Mouse (Mus musculus): Measurements from ENCODE around the gene B3glct. TPM values are rescaled to one million over a fixed set of nuclear protein-coding genes. Genes with fewer than 3 reads are reported as not detected.

Gene B3glct
- polyA plus RNA-seq, 1 experiment from 2014 or later: 14.9 TPM

GRCm38 (mm10) chr5:149680946-149681345, 2.9 kb downstream of the B3glct start:
- peaks cover 8% of the 10 kb centered on the region for H3K4me1 ChIP-seq
- 0 out of 2 replicates have a peak, but pooled peaks cover 7% of the 10 kb centered on the region for H3K27me3 ChIP-seq (ENCODE audit: insufficient read depth, poor library complexity, severe bottlenecking)
- H3K9me3 ChIP-seq: no peaks in the 10 kb centered on the region
- no peak for DNase-seq (ENCODE audit: low spot score)
- H3K4me3 ChIP-seq: no peak overlapping the region
- 81% methylated on average over 5 of the region's 5 CpGs for WGBS
- H3K27ac ChIP-seq: no peak overlapping the region
- no peaks in the 10 kb centered on the region for H3K36me3 ChIP-seq

GRCm38 (mm10) chr5:149689860-149690259, 11.8 kb downstream of the B3glct start:
- DNase-seq (ENCODE audit: low spot score): no peak
- Histone ChIP-seq H3K27ac (no peak overlapping the region), H3K27me3 (ENCODE audit: insufficient read depth, poor library complexity, severe bottlenecking) (no peaks in the 10 kb centered on the region), H3K9me3 (no peaks in the 10 kb centered on the region), H3K4me1 (peaks cover 11% of the 10 kb centered on the region; the same call in 1 of the 2 replicates), H3K36me3 (no peaks in the 10 kb centered on the region), H3K4me3 (no peak overlapping the region)
- WGBS: 64% methylated on average over 5 of the region's 5 CpGs

GRCm38 (mm10) chr5:149692548-149692947, 14.5 kb downstream of the B3glct start:
- H3K36me3 ChIP-seq: peaks cover 10% of the 10 kb centered on the region
- no peaks in the 10 kb centered on the region for H3K9me3 ChIP-seq
- 77% methylated on average over 11 of the region's 11 CpGs for WGBS
- H3K27ac ChIP-seq: no peak overlapping the region
- no peak overlapping the region for H3K4me3 ChIP-seq
- peaks cover 10% of the 10 kb centered on the region; the same call in 1 of the 2 replicates for H3K4me1 ChIP-seq
- no peak for DNase-seq (ENCODE audit: low spot score)
- H3K27me3 ChIP-seq (ENCODE audit: insufficient read depth, poor library complexity, severe bottlenecking): no peaks in the 10 kb centered on the region

GRCm38 (mm10) chr5:149693200-149693599, 15.2 kb downstream of the B3glct start:
- Histone ChIP-seq H3K4me1 (peaks cover 9% of the 10 kb centered on the region; the same call in 1 of the 2 replicates), H3K36me3 (peaks cover 13% of the 10 kb centered on the region), H3K4me3 (no peak overlapping the region), H3K27me3 (ENCODE audit: insufficient read depth, poor library complexity, severe bottlenecking) (no peaks in the 10 kb centered on the region), H3K27ac (no peak overlapping the region), H3K9me3 (no peaks in the 10 kb centered on the region)
- 71% methylated on average over 2 of the region's 2 CpGs for WGBS
- DNase-seq (ENCODE audit: low spot score): no peak

- WGBS: 81% methylated on average over 3 of the region's 3 CpGs
- peaks cover 13% of the 10 kb centered on the region for H3K36me3 ChIP-seq
Measured at GRCm38 (mm10) chr5:149693968-149694367, 15.9 kb downstream of the B3glct start.

GRCm38 (mm10) chr5:149695077-149695750, 17.2 kb downstream of the B3glct start:
- H3K9me3 ChIP-seq: no peaks in the 10 kb centered on the region
- H3K4me1 ChIP-seq: peaks cover 3% of the 10 kb centered on the region; the same call in 1 of the 2 replicates
- 79% methylated on average over 18 of the region's 18 CpGs for WGBS
- H3K27me3 ChIP-seq (ENCODE audit: insufficient read depth, poor library complexity, severe bottlenecking): no peaks in the 10 kb centered on the region
- peaks cover 13% of the 10 kb centered on the region for H3K36me3 ChIP-seq
- DNase-seq (ENCODE audit: low spot score): no peak
- H3K27ac ChIP-seq: no peak overlapping the region
- no peak overlapping the region for H3K4me3 ChIP-seq

More at GRCm38 (mm10) chr5:149693968-149694367, 15.9 kb downstream of the B3glct start:
- Histone ChIP-seq H3K4me3 (no peak overlapping the region), H3K9me3 (no peaks in the 10 kb centered on the region), H3K4me1 (peaks cover 9% of the 10 kb centered on the region; the same call in 1 of the 2 replicates), H3K27ac (no peak overlapping the region), H3K27me3 (ENCODE audit: insufficient read depth, poor library complexity, severe bottlenecking) (no peaks in the 10 kb centered on the region)
- DNase-seq (ENCODE audit: low spot score): no peak

- no peak overlapping the region for H3K27ac ChIP-seq
- no peak for DNase-seq (ENCODE audit: low spot score)
- H3K4me3 ChIP-seq: no peak overlapping the region
- no peaks in the 10 kb centered on the region for H3K27me3 ChIP-seq (ENCODE audit: insufficient read depth, poor library complexity, severe bottlenecking)
- peaks cover 20% of the 10 kb centered on the region for H3K36me3 ChIP-seq
- H3K9me3 ChIP-seq: no peaks in the 10 kb centered on the region; the same call in none of the 2 replicates
- H3K4me1 ChIP-seq: no peaks in the 10 kb centered on the region
Measured at GRCm38 (mm10) chr5:149702770-149703169, 24.7 kb downstream of the B3glct start.

GRCm38 (mm10) chr5:149711545-149711944, 33.5 kb downstream of the B3glct start:
- H3K27ac ChIP-seq: no peak overlapping the region

GRCm38 (mm10) chr5:149713170-149713774, 35.2 kb downstream of the B3glct start:
- no peak for DNase-seq (ENCODE audit: low spot score)
- peak overlapping the region; percentile 51 for H3K4me3 ChIP-seq
- WGBS: 37% methylated on average over 11 of the region's 11 CpGs

More at GRCm38 (mm10) chr5:149711545-149711944, 33.5 kb downstream of the B3glct start:
- Histone ChIP-seq H3K9me3 (no peaks in the 10 kb centered on the region; the same call in 1 of the 2 replicates), H3K4me3 (no peak overlapping the region), H3K4me1 (peaks cover 8% of the 10 kb centered on the region), H3K36me3 (peaks cover 16% of the 10 kb centered on the region; the same call in 1 of the 2 replicates), H3K27me3 (ENCODE audit: insufficient read depth, poor library complexity, severe bottlenecking) (no peaks in the 10 kb centered on the region)
- DNase-seq (ENCODE audit: low spot score): no peak
- WGBS: 88% methylated on average over 4 of the region's 4 CpGs

GRCm38 (mm10) chr5:149713834-149714233, 35.8 kb downstream of the B3glct start:
- peaks cover 8% of the 10 kb centered on the region for H3K4me1 ChIP-seq
- H3K27ac ChIP-seq: no peak overlapping the region
- 34% methylated on average over 16 of the region's 16 CpGs for WGBS
- peak overlapping the region; percentile 51 for H3K4me3 ChIP-seq
- H3K9me3 ChIP-seq: no peaks in the 10 kb centered on the region; the same call in 1 of the 2 replicates
- H3K27me3 ChIP-seq (ENCODE audit: insufficient read depth, poor library complexity, severe bottlenecking): no peaks in the 10 kb centered on the region
- peaks cover 7% of the 10 kb centered on the region; the same call in 1 of the 2 replicates for H3K36me3 ChIP-seq
- DNase-seq (ENCODE audit: low spot score): no peak

More at GRCm38 (mm10) chr5:149713170-149713774, 35.2 kb downstream of the B3glct start:
- no peaks in the 10 kb centered on the region for H3K27me3 ChIP-seq (ENCODE audit: insufficient read depth, poor library complexity, severe bottlenecking)
- peaks cover 8% of the 10 kb centered on the region for H3K4me1 ChIP-seq
- peaks cover 13% of the 10 kb centered on the region; the same call in 1 of the 2 replicates for H3K36me3 ChIP-seq
- H3K9me3 ChIP-seq: no peaks in the 10 kb centered on the region; the same call in 1 of the 2 replicates
- H3K27ac ChIP-seq: no peak overlapping the region

- Histone ChIP-seq H3K36me3 (0 out of 2 replicates have a peak, but pooled peaks cover 5% of the 10 kb centered on the region), H3K4me1 (peaks cover 8% of the 10 kb centered on the region), H3K27me3 (ENCODE audit: insufficient read depth, poor library complexity, severe bottlenecking) (no peaks in the 10 kb centered on the region), H3K27ac (no peak overlapping the region), H3K4me3 (no peak overlapping the region), H3K9me3 (no peaks in the 10 kb centered on the region)
- WGBS: 59% methylated on average over 15 of the region's 15 CpGs
- DNase-seq (ENCODE audit: low spot score): no peak
Measured at GRCm38 (mm10) chr5:149715571-149716328, 37.7 kb downstream of the B3glct start.

- DNase-seq (ENCODE audit: low spot score): no peak
- no peak overlapping the region for H3K27ac ChIP-seq
- WGBS: 78% methylated on average over 3 of the region's 3 CpGs
- H3K9me3 ChIP-seq: no peaks in the 10 kb centered on the region
- H3K4me1 ChIP-seq: peaks cover 8% of the 10 kb centered on the region
- 0 out of 2 replicates have a peak, but pooled peaks cover 5% of the 10 kb centered on the region for H3K36me3 ChIP-seq
- H3K4me3 ChIP-seq: no peak overlapping the region
- no peaks in the 10 kb centered on the region for H3K27me3 ChIP-seq (ENCODE audit: insufficient read depth, poor library complexity, severe bottlenecking)
Measured at GRCm38 (mm10) chr5:149716329-149716690, 38.3 kb downstream of the B3glct start.
